Mouse (Mus musculus): ENCODE measurements at regions not wholly inside any gene's neighbourhood (a gene's known extent, or its start where the extent isn't known, plus 50 kb on each side); places are given as distances from the start of the nearest gene placed in this dataset.

- Histone ChIP-seq H3K4me3 (ENCODE audit: low read depth, low read length) (no peak overlapping the region), H3K27ac (ENCODE audit: insufficient read depth, low read length) (no peak overlapping the region), H3K36me3 (ENCODE audit: control insufficient read depth, insufficient read depth, low read length, poor library complexity, severe bottlenecking) (no peaks in the 10 kb centered on the region), H3K9ac (ENCODE audit: low read depth, poor library complexity, severe bottlenecking) (no peak overlapping the region), H3K9me3 (replicated peaks; ENCODE audit: control insufficient read depth, insufficient read depth, low read length, poor library complexity, severe bottlenecking) (no peaks in the 10 kb centered on the region), H3K27me3 (ENCODE audit: control insufficient read depth, insufficient read depth, low read length, poor library complexity, severe bottlenecking) (no peaks in the 10 kb centered on the region), H3K4me1 (ENCODE audit: control insufficient read depth, insufficient read depth, low read length) (no peaks in the 10 kb centered on the region)
- TF ChIP-seq EP300 (IDR thresholded peaks at IDR 0.05; ENCODE audit: insufficient read depth, low read depth, low read length) (no peak), CTCF (IDR thresholded peaks at IDR 0.05; ENCODE audit: low read depth, low read length) (no peak), POLR2A (IDR thresholded peaks at IDR 0.05; ENCODE audit: insufficient read depth, low read length) (no peak)
Observed at GRCm38 (mm10) chr3:101667767-101668387, 63.4 kb upstream of the Atp1a1 start.

DNA sequence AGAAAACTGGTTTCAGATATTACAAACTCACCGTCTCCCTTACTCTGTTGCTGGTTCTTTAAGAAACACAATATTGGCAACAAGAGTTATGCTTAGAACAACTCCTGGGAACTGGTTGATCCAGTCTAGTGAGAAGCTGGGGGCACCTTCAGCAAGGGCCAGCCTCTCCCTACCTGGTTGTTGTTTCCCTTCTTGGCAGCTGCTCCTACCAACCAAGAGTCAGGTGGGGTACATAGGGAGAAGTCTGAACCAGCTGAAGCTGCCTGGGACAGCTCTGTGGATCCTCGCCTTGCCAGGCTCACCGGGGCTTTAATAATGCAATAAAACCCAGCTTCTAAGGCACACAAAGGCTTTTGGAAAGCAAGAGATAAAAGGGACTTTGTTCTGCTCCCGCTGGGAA, 62.7 kb upstream of the Atp1a1 start:
- Histone ChIP-seq H3K27me3 (ENCODE audit: control insufficient read depth, insufficient read depth, low read length, poor library complexity, severe bottlenecking) (no peaks in the 10 kb centered on the region), H3K4me1 (ENCODE audit: control insufficient read depth, insufficient read depth, low read length) (no peaks in the 10 kb centered on the region), H3K9me3 (replicated peaks; ENCODE audit: control insufficient read depth, insufficient read depth, low read length, poor library complexity, severe bottlenecking) (no peaks in the 10 kb centered on the region), H3K36me3 (ENCODE audit: control insufficient read depth, insufficient read depth, low read length, poor library complexity, severe bottlenecking) (no peaks in the 10 kb centered on the region), H3K27ac (ENCODE audit: insufficient read depth, low read length) (no peak overlapping the region), H3K9ac (ENCODE audit: low read depth, poor library complexity, severe bottlenecking) (no peak overlapping the region), H3K4me3 (ENCODE audit: low read depth, low read length) (no peak overlapping the region)
- no peak for TF ChIP-seq CTCF (IDR thresholded peaks at IDR 0.05; ENCODE audit: low read depth, low read length)
- TF ChIP-seq EP300 (IDR thresholded peaks at IDR 0.05; ENCODE audit: insufficient read depth, low read depth, low read length): no peak
- TF ChIP-seq POLR2A (IDR thresholded peaks at IDR 0.05; ENCODE audit: insufficient read depth, low read length): no peak

- H3K9ac ChIP-seq (ENCODE audit: low read depth, poor library complexity, severe bottlenecking): no peak overlapping the region
- no peak for TF ChIP-seq POLR2A (IDR thresholded peaks at IDR 0.05; ENCODE audit: insufficient read depth, low read length)
- no peak for TF ChIP-seq EP300 (IDR thresholded peaks at IDR 0.05; ENCODE audit: insufficient read depth, low read depth, low read length)
- TF ChIP-seq CTCF (IDR thresholded peaks at IDR 0.05; ENCODE audit: low read depth, low read length): no peak
- no peaks in the 10 kb centered on the region for H3K27me3 ChIP-seq (ENCODE audit: control insufficient read depth, insufficient read depth, low read length, poor library complexity, severe bottlenecking)
- no peak overlapping the region for H3K27ac ChIP-seq (ENCODE audit: insufficient read depth, low read length)
- no peaks in the 10 kb centered on the region for H3K4me1 ChIP-seq (ENCODE audit: control insufficient read depth, insufficient read depth, low read length)
- no peak overlapping the region for H3K4me3 ChIP-seq (ENCODE audit: low read depth, low read length)
- no peaks in the 10 kb centered on the region for H3K9me3 ChIP-seq (replicated peaks; ENCODE audit: control insufficient read depth, insufficient read depth, low read length, poor library complexity, severe bottlenecking)
- no peaks in the 10 kb centered on the region for H3K36me3 ChIP-seq (ENCODE audit: control insufficient read depth, insufficient read depth, low read length, poor library complexity, severe bottlenecking)
Observed at GRCm38 (mm10) chr3:101666583-101666982, 62.1 kb upstream of the Atp1a1 start.

DNA sequence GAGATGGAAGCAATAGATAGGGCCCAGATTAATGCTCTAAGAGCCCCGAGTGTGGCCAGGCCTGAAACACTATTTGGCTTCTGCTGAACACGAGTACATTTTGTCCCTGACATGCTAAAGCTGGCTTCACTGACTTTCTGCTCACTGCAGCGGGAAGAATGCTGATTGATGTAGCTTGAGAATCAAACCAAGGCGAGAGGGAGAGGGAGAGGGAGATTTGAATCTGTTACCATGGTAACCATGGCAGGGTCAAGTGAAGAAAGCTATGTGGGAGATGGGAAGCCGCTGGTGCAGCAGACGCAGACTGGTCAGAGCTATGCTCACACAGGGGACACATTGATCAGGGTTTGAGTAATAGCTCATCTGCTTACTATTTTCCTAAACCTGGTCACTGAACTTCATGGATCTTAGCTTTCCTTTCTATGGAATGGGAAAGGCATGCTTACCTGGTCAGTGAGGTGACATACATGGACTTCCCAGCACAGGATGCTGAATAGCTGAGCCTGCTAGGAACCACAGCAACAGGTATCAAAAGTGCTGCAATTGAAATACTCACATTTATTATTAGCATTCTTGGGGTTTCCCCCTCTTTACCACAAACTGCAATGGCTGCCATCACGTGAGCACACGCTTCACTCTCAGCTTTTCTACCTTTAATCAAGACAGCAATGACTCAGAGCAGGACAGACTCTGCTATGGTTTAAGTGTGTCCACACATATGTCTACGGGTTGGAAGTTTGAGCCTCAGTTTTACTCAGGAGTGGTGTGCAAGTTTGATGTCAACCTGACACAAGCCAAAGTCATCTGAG, 56.9 kb upstream of the Atp1a1 start:
- TF ChIP-seq POLR2A (IDR thresholded peaks at IDR 0.05; ENCODE audit: insufficient read depth, low read length) (no peak), CTCF (IDR thresholded peaks at IDR 0.05; ENCODE audit: low read depth, low read length) (no peak), EP300 (IDR thresholded peaks at IDR 0.05; ENCODE audit: insufficient read depth, low read depth, low read length) (no peak)
- no peaks in the 10 kb centered on the region for H3K4me1 ChIP-seq (ENCODE audit: control insufficient read depth, insufficient read depth, low read length)
- no peaks in the 10 kb centered on the region for H3K9me3 ChIP-seq (replicated peaks; ENCODE audit: control insufficient read depth, insufficient read depth, low read length, poor library complexity, severe bottlenecking)
- H3K36me3 ChIP-seq (ENCODE audit: control insufficient read depth, insufficient read depth, low read length, poor library complexity, severe bottlenecking): no peaks in the 10 kb centered on the region
- H3K27ac ChIP-seq (ENCODE audit: insufficient read depth, low read length): no peak overlapping the region
- no peak overlapping the region for H3K4me3 ChIP-seq (ENCODE audit: low read depth, low read length)
- H3K9ac ChIP-seq (ENCODE audit: low read depth, poor library complexity, severe bottlenecking): no peak overlapping the region
- H3K27me3 ChIP-seq (ENCODE audit: control insufficient read depth, insufficient read depth, low read length, poor library complexity, severe bottlenecking): no peaks in the 10 kb centered on the region

DNA sequence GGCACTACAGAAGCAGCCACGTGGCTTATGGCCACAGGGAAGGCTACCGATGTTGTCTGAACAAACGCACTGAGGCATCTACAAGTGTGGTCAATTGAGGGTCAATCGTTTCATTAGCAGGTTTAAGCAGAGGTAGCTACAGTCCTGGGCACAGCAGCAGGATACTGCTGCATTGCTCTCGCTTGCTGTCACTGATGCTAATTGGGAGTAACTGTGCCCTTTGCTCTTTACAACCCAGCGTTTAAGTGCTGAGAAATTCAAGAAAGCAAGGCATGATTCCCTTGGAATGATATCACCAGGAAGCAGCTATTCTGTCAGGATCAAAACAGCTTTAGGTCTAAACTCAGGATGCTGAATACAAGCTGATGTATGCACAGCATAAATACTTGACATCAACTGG, 56.2 kb upstream of the Atp1a1 start:
- TF ChIP-seq EP300 (IDR thresholded peaks at IDR 0.05; ENCODE audit: insufficient read depth, low read depth, low read length) (no peak), POLR2A (IDR thresholded peaks at IDR 0.05; ENCODE audit: insufficient read depth, low read length) (no peak), CTCF (IDR thresholded peaks at IDR 0.05; ENCODE audit: low read depth, low read length) (no peak)
- H3K27me3 ChIP-seq (ENCODE audit: control insufficient read depth, insufficient read depth, low read length, poor library complexity, severe bottlenecking): no peaks in the 10 kb centered on the region
- no peaks in the 10 kb centered on the region for H3K4me1 ChIP-seq (ENCODE audit: control insufficient read depth, insufficient read depth, low read length)
- no peak overlapping the region for H3K4me3 ChIP-seq (ENCODE audit: low read depth, low read length)
- H3K9me3 ChIP-seq (replicated peaks; ENCODE audit: control insufficient read depth, insufficient read depth, low read length, poor library complexity, severe bottlenecking): no peaks in the 10 kb centered on the region
- H3K36me3 ChIP-seq (ENCODE audit: control insufficient read depth, insufficient read depth, low read length, poor library complexity, severe bottlenecking): no peaks in the 10 kb centered on the region
- H3K27ac ChIP-seq (ENCODE audit: insufficient read depth, low read length): no peak overlapping the region
- H3K9ac ChIP-seq (ENCODE audit: low read depth, poor library complexity, severe bottlenecking): no peak overlapping the region

GRCm38 (mm10) chr3:101660176-101660575, 55.7 kb upstream of the Atp1a1 start:
- no peak overlapping the region for H3K27ac ChIP-seq (ENCODE audit: insufficient read depth, low read length)
- H3K4me3 ChIP-seq (ENCODE audit: low read depth, low read length): no peak overlapping the region
- no peaks in the 10 kb centered on the region for H3K27me3 ChIP-seq (ENCODE audit: control insufficient read depth, insufficient read depth, low read length, poor library complexity, severe bottlenecking)
- H3K4me1 ChIP-seq (ENCODE audit: control insufficient read depth, insufficient read depth, low read length): no peaks in the 10 kb centered on the region
- H3K9ac ChIP-seq (ENCODE audit: low read depth, poor library complexity, severe bottlenecking): no peak overlapping the region
- no peaks in the 10 kb centered on the region for H3K36me3 ChIP-seq (ENCODE audit: control insufficient read depth, insufficient read depth, low read length, poor library complexity, severe bottlenecking)
- H3K9me3 ChIP-seq (replicated peaks; ENCODE audit: control insufficient read depth, insufficient read depth, low read length, poor library complexity, severe bottlenecking): no peaks in the 10 kb centered on the region
- TF ChIP-seq EP300 (IDR thresholded peaks at IDR 0.05; ENCODE audit: insufficient read depth, low read depth, low read length): no peak
- TF ChIP-seq CTCF (IDR thresholded peaks at IDR 0.05; ENCODE audit: low read depth, low read length): no peak
- no peak for TF ChIP-seq POLR2A (IDR thresholded peaks at IDR 0.05; ENCODE audit: insufficient read depth, low read length)

Measured in ES-Bruce4 (cell line).